Mouse (Mus musculus) G1E (cell line): ENCODE measurements around the gene Vnn3. TPM values are rescaled to one million over a fixed set of nuclear protein-coding genes. Genes with fewer than 3 reads are reported as not detected.

Source experiments
- ATAC-seq: 2 replicates; pipeline ENCODE4 v1.8.0; 2016; ENCODE audit warnings: mild to moderate bottlenecking; ENCODE audit not compliant: insufficient number of reproducible peaks, poor library complexity, low FRiP score, severe bottlenecking; ENCODE audit errors: extremely low read depth
- DNase-seq: peaks from one replicate; pipeline ENCODE4 v3.0.0; 2012; ENCODE audit warnings: low spot score
- H3K27me3 ChIP-seq: 2 replicates; pipeline ENCODE4 v1.6.1; 2012; ENCODE audit warnings: mild to moderate bottlenecking, low read length, inconsistent platforms; ENCODE audit not compliant: insufficient read depth
- H3K36me3 ChIP-seq: replicated peaks from 2 replicates; pipeline ENCODE3; 2012; ENCODE audit warnings: mild to moderate bottlenecking, inconsistent platforms
- H3K4me1 ChIP-seq: 2 replicates; pipeline ENCODE4 v1.6.1; 2012; ENCODE audit warnings: low read depth, low read length, inconsistent platforms, mixed read lengths; ENCODE audit not compliant: insufficient read depth
- H3K4me3 ChIP-seq: 2 replicates; pipeline ENCODE4 v1.5.1; 2012; ENCODE audit warnings: low read depth, mild to moderate bottlenecking, inconsistent platforms, low read length, moderate library complexity, mixed read lengths
- H3K9me3 ChIP-seq: replicated peaks from 2 replicates; pipeline ENCODE4 v1.6.1; 2012; ENCODE audit warnings: inconsistent platforms
- CTCF ChIP-seq: IDR thresholded peaks from 2 replicates; pipeline ENCODE4 v1.5.1; 2012; ENCODE audit warnings: low read depth, low read length, inconsistent platforms, mixed read lengths
- GATA1 ChIP-seq: IDR thresholded peaks from 2 replicates; pipeline ENCODE4 v1.6.1; 2012; ENCODE audit warnings: borderline replicate concordance, low read length, inconsistent platforms, mixed read lengths
- GATA2 ChIP-seq: IDR thresholded peaks from 2 replicates; pipeline ENCODE4 v1.6.1; 2012; ENCODE audit warnings: low read depth, low read length, inconsistent platforms, borderline replicate concordance
- POLR2AphosphoS5 ChIP-seq: IDR thresholded peaks from 2 replicates; pipeline ENCODE4 v1.6.1; 2012; ENCODE audit warnings: low read depth, low read length, inconsistent platforms; ENCODE audit not compliant: insufficient replicate concordance
- TAL1 ChIP-seq: conservative IDR thresholded peaks from 2 replicates; pipeline ENCODE4 v1.6.1; 2012; ENCODE audit warnings: low read depth, low read length, inconsistent platforms, mixed read lengths
- polyA plus RNA-seq: library from polyadenylated mRNA; stranded (reverse); fragments of >175 nt; gene quantifications from 2 replicates; pipeline ENCODE4 v1.2.3, GENCODE M21; 2012
- total RNA-seq, 2 experiments: library from RNA; stranded (forward) in 1 of 2; stranded (reverse) in 1 of 2; fragments of 200-1000 nt in 1 of 2; fragments of >200 nt in 1 of 2; fragmentation: Nextera tagmentation in 1 of 2; gene quantifications; 2 replicates each; pipeline ENCODE4 v1.2.3; 2014 to 2017

Gene Vnn3
- total and polyA plus RNA-seq, 3 experiments, result not detected

DNA sequence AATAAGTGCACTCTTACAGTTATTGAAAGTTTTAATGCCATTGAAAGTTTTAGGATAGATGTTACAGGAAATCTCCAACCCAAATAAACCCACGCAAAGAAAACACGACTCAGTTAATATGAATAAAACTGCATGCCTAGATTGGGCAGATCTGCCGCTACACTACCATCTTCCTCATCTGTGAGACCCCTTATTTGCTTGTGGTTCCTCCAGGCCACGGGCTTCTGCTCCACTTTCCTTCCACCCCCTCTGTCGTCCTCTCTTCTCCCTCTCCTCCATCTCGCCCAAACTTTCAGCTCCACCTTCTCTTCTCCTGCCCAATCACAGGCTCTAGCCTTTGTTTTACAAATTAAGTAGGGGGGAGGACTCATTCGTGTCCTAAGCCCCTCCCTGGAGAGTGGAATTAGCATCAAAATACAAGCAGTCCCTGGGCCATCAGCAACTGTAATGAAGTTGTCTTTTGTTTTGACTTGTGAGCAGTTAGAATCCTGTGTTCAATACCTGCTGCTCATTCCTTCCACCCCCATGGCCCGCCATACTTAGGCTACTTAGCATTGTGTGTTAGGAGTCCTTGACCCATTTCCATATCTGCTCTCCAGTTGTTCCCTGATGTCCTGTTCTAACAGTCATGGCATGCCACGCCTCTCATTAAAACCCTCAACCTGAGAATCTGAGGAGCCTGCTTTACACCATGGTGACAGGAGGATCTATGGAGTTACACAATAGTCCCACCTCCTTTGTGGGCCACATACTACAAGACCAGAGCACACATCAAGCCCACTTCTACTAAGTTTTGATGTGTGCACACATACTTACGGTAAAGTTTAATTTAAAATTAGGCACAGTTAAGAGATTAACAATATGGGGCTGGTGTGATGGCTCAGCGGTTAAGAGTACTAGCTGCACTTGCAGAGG is 38.2 kb upstream of the Vnn3 start:
- DNase-seq (no peak), ATAC-seq (no peak)
- Histone ChIP-seq H3K4me1 (no peaks in the 10 kb centered on the region), H3K4me3 (no peak overlapping the region), H3K27me3 (peaks cover 3% of the 10 kb centered on the region), H3K36me3 (no peaks in the 10 kb centered on the region), H3K9me3 (no peaks in the 10 kb centered on the region)
- TF ChIP-seq CTCF (no peak), TAL1 (no peak), GATA2 (no peak), POLR2AphosphoS5 (no peak), GATA1 (no peak)

DNA sequence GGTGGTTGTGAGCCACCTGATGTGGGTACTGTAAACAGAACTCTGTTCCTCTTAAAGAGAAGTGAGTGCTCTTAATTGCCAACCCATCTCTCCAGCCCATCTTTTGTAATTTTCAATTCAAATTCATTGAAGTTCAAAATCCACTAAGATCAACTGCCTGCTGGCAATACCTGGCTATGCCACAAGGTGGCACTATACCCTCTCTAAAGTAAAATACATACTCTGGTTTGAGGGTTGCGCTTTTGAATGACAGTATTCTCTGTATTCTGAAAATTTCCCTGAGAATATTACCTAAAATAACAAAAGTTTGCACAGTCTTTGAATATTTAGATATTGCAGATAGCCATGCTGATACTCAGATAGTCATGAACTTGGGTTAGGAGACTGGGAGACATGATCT is 36.1 kb upstream of the Vnn3 start:
- H3K27me3 ChIP-seq, result peaks cover 3% of the 10 kb centered on the region
- TF ChIP-seq GATA1 (no peak), GATA2 (no peak), CTCF (peak; percentile 83)
- no peaks in the 10 kb centered on the region for H3K4me1 ChIP-seq
- DNase-seq, result no peak
- H3K9me3 ChIP-seq, result no peaks in the 10 kb centered on the region
- H3K36me3 ChIP-seq, result no peaks in the 10 kb centered on the region
- H3K4me3 ChIP-seq, result no peak overlapping the region
- no peak for ATAC-seq

DNA sequence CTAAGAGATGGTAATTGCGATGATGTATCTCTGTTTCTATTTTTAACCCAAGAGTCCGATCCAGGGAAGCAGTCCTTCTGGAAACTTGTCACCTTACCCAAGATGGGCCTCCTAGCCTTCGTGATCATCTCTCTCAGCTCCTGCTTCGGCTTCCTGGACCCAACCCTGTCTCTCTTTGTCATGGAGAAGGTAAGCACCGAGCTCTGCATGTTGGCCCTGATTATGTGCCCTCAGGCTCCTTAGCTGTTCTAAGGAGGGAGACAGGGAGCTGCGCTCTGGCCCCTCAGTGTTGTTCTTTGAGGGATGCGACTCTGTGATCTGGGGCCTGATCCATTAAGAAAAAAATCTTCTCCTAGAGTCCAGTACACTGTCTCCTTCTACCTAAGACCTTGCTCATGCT is 35.0 kb upstream of the Vnn3 start:
- Histone ChIP-seq H3K9me3 (no peaks in the 10 kb centered on the region), H3K4me3 (no peak overlapping the region), H3K36me3 (no peaks in the 10 kb centered on the region), H3K27me3 (peaks cover 3% of the 10 kb centered on the region), H3K4me1 (no peaks in the 10 kb centered on the region)
- TF ChIP-seq GATA1, result no peak
- TF ChIP-seq CTCF, result no peak
- no peak for TF ChIP-seq POLR2AphosphoS5
- TF ChIP-seq GATA2, result no peak
- TF ChIP-seq TAL1, result no peak
- ATAC-seq, result no peak
- no peak for DNase-seq

DNA sequence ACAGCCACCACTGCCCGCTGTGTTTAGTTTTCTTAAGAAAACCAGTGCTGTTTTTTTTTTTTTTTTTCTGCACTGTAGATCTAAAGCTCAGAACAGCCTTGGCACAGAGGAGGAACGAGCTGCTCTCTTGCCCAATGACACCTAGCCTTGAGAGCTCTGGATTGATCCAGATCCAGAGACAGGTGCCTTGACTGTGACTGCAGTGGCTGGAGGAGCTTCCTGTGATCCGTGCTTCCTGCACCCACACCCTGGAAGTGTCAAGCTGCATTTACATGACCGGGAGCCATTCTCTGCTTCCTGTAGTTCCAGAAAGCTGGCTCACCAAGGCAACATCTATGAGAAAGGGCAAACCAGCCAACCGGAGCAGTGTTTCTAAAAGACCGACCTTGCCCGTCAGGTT is 24.7 kb upstream of the Vnn3 start:
- Histone ChIP-seq H3K9me3 (peaks cover 1% of the 10 kb centered on the region; the same call in 1 of the 2 replicates), H3K4me1 (no peaks in the 10 kb centered on the region), H3K36me3 (no peaks in the 10 kb centered on the region), H3K27me3 (peaks cover 4% of the 10 kb centered on the region; the same call in 1 of the 2 replicates), H3K4me3 (no peak overlapping the region)
- TF ChIP-seq TAL1 (no peak), GATA2 (no peak), CTCF (no peak), GATA1 (no peak), POLR2AphosphoS5 (no peak)
- ATAC-seq (no peak), DNase-seq (no peak)

DNA sequence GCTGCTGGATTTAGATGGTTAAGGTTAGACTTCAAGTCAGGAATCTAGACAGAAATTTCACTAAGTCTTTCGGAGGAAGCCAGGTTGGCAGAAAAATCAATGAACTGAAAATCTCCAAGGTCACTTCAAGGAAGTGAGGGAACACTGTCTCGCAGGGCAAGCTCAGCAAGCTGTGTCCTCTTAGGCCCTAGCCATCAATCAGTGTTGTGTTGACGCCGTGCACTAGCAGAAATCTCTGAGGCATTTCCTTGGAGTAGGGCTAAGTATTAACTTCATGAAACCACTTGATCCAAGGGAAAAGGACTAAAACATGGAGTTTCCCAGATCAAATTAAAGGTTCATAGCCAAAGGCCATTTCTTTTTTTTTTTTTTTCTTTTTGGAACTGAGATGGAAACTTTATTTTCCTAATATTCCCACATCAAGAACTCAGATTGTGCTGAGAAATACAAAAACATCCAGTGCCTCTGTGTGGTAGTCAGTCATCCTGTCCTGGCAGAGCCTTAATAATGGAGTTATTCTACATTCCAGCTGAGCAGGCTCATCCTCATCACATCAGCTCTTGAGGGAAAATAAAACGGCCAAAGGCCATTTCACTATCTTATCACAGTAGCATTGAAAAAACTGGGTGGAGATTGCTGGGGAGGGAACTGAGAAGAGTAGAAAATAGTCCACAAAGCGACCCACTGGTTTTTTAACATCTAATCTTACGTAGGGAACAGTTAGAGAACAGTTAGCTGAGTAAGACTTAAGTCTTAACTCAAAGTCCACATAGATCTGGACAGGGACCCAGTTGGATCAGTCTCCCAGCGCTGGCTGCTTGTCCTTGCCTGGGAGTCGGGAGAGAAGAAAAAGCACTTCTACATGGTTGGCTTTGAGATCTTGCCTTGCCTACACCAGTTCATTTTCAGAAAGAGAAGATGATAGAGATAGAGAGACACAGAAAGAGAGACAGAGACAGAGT is 15.0 kb upstream of the Vnn3 start:
- no peaks in the 10 kb centered on the region for H3K36me3 ChIP-seq
- ATAC-seq (no peak), DNase-seq (no peak)
- H3K4me3 ChIP-seq, result no peak overlapping the region
- no peaks in the 10 kb centered on the region for H3K9me3 ChIP-seq
- H3K27me3 ChIP-seq, result no peaks in the 10 kb centered on the region
- no peaks in the 10 kb centered on the region for H3K4me1 ChIP-seq
- TF ChIP-seq POLR2AphosphoS5 (no peak), GATA1 (no peak), CTCF (no peak), TAL1 (no peak), GATA2 (no peak)

DNA sequence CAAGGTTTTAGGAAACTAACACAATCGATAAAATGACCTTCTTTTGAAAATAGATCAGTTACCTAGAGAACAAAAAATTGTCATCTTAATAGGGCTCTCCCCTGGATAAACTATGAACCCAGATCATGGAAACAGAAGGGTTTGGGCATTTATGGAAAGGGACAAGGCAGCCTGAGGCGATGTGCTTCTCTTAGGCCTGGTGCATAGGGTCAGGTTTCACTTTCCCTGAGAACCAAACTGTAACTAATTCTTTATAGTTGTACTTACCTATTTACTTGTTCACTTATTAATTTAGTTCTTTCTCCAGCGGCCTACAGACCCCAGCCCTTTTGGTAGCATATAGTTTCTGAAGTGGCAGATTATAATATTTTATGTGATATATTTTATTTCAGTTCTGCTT is 14.1 kb upstream of the Vnn3 start:
- Histone ChIP-seq H3K27me3 (no peaks in the 10 kb centered on the region), H3K9me3 (no peaks in the 10 kb centered on the region), H3K4me3 (no peak overlapping the region), H3K36me3 (no peaks in the 10 kb centered on the region), H3K4me1 (no peaks in the 10 kb centered on the region)
- DNase-seq (no peak), ATAC-seq (no peak)
- no peak for TF ChIP-seq GATA1
- no peak for TF ChIP-seq POLR2AphosphoS5
- no peak for TF ChIP-seq CTCF
- no peak for TF ChIP-seq GATA2
- TF ChIP-seq TAL1, result no peak
